Mouse (Mus musculus): ENCODE measurements around the gene Tsga13. TPM values are rescaled to one million over a fixed set of nuclear protein-coding genes. Genes with fewer than 3 reads are reported as not detected.

Gene Tsga13
- not detected for total RNA-seq (2018; cell fraction: chromatin; rRNA removed)
- not detected for total RNA-seq (2018; cell fraction: cytosol; rRNA removed)
- total RNA-seq (2018; cell fraction: nucleus; rRNA removed): not detected
- polyA plus RNA-seq (2018): not detected in 3 replicates

DNA sequence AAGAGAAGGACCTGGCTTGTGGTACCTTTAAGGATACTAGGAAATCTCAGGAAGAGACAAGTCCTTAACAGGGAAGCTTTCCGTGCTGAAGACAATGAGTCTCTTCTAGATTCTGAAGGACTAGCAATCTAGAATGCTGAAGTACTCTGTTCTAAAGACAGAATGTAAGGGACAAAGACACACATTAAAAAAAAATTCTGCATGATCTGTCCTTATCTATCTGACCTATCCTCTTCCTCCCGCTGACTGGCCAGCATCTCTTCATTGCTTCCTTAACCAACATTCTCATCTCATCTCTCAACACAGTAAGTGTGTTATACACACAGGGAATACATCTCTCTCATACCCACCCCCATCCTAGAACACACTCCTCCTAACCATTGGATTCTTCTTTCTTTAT, at the start of gene Tsga13:
Gene Tsga13 (minus strand): TSS at position 101 of the 400 bp plus-strand sequence.
- H3K27ac ChIP-seq: no peak within 1 kb of the TSS
- WGBS (ENCODE audit: missing documents): 83% methylated on average over 2 of the region's 2 CpGs
- no peaks in the 10 kb centered on the region for H3K79me2 ChIP-seq (ENCODE audit: inconsistent target)
- H3K4me3 ChIP-seq (ENCODE audit: inconsistent target): no peak within 1 kb of the TSS
- no peaks in the 10 kb centered on the region for H3K36me3 ChIP-seq (ENCODE audit: inconsistent target)

DNA sequence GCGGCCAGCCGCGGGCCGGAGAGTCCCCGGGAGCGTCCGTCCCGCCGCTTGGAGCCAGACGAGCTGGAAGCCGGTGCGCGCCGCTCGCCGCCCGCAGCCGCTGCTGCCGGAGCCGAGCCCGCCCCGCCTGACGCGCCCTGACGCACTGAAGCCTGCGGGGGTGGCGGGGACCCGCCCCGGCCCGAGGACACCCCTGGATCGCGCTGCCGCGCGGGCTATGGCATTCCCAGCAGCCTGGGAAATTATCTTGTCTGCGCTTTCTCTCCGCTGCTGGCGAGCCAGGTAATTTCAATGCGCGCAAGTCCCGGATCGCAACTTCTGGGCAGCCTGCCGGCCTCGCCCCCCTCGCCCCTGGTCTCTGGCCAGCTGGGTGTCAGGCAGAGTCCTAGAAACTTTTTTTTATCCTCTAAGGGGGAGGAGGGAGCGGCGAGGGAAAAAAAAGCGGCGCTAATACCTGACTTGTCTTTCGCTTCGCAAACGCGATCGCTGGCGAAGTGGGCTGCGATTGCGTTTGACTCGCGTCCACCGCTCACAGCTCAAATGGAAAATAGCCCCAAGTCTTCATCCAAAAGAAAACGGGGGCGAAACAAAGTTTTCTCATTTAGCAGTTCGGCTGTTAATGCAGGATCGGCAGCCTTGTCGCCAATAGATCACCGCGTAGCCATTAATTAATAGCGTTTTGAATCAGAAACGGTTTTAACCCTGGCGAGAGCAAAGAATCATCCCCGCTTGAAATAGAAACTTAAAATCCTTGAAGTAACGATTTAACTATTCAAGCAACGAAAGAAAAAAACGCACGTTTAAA, 43.6 kb upstream of the Tsga13 start, which contains the start of gene Klf14:
Gene Klf14 (minus strand): TSS at position 343 of the 805 bp plus-strand sequence.
- H3K27ac ChIP-seq: no peak within 1 kb of the TSS
- WGBS (ENCODE audit: missing documents): 1% methylated on average over 74 of the region's 75 CpGs
- no peaks in the 10 kb centered on the region for H3K79me2 ChIP-seq (ENCODE audit: inconsistent target)
- H3K36me3 ChIP-seq (ENCODE audit: inconsistent target): no peaks in the 10 kb centered on the region
- H3K4me3 ChIP-seq (ENCODE audit: inconsistent target): no peak within 1 kb of the TSS

DNA sequence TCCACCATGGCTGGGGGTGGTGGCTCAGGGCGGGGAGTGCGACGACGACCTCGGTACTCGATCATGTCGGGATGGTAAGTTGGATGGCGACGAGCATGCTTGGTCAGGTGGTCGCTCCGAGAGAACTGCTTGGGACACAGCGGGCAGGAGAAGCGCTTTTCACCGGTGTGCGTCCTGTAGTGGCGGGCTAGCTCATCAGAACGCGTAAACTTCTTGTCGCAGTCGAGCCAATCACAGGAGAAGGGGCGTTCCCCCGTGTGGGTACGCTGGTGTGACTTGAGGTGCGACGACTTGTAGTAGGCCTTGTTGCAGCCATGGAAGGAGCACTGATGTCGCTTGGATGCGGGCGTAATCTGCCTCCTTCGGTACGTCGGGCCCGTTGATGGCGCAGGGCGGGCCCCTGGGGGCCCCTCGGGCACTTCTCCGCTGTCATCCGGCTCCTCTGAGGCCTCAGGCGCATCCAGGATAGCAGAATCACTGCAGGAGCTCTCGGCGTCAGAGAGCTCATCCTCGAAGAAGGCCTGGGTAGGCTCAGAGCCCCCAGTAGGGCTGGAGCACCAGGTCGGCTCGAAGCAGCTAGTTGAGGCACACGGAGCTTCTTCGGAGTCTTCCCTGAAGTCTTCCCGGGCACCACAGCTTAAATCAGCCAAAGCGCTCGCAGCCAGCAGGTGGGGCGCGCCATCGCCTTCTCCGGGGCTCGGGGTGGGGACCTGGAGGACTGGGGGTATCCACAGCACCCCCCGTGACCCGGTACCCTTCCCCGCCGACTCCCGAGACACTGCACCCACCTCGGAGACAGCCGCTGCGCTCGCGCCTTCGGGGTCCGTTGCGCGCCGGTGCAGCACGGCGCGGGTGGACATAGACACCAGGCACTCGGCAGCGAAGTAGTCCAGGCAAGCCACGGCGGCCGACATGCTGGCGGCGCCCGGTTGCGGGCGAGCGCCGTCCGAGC, 42.7 kb upstream of the Tsga13 start:
- Histone ChIP-seq H3K36me3 (ENCODE audit: inconsistent target) (no peaks in the 10 kb centered on the region), H3K27ac (no peak overlapping the region), H3K79me2 (ENCODE audit: inconsistent target) (no peaks in the 10 kb centered on the region), H3K4me3 (ENCODE audit: inconsistent target) (no peak overlapping the region)
- WGBS (ENCODE audit: missing documents): 14% methylated on average over 79 of the region's 84 CpGs

DNA sequence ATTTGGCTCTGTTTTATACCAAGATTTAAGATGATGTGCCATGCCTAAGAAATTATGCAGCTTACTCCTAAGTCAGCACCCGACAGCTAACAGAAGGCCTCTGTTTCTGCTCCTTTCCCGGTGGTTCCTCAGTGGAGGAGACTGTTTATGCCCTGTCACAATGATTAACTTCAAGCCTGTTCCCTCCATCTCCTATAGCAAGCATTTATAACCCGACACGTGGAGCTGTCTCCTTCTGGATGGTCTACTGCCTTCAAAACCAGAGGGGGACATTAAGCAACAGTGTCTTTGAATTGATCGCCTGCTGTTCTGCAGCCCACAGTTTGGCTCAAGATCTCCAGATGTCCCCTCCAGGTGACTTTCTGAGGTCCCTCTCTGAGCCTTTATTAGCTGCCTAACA, 23.9 kb upstream of the Tsga13 start:
- no peak overlapping the region for H3K4me3 ChIP-seq (ENCODE audit: inconsistent target)
- 65% methylated on average over 5 of the region's 5 CpGs for WGBS (ENCODE audit: missing documents)
- H3K27ac ChIP-seq: no peak overlapping the region
- H3K79me2 ChIP-seq (ENCODE audit: inconsistent target): no peaks in the 10 kb centered on the region
- H3K36me3 ChIP-seq (ENCODE audit: inconsistent target): no peaks in the 10 kb centered on the region

DNA sequence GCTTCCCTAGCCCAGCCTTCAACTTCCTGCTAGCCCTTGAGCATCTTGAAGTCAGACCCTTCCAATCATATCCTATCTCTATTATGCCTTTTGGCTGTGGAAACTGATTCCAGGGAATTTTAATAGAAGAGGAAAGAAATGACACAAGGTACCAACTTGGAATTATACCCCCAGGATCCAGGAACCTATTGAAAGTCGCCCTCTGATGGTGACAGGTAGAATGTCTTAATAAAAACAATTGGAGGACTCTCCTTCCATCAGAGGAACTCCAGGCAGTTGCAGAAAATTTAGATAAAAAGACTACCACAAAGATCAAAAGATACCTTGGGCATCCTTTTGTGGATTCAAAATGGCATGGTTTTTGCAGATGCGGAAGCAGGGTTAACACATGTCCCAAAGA, 7.4 kb upstream of the Tsga13 start:
- Histone ChIP-seq H3K27ac (no peak overlapping the region), H3K79me2 (ENCODE audit: inconsistent target) (no peaks in the 10 kb centered on the region), H3K36me3 (ENCODE audit: inconsistent target) (no peaks in the 10 kb centered on the region), H3K4me3 (ENCODE audit: inconsistent target) (no peak overlapping the region)
- WGBS (ENCODE audit: missing documents): 55% methylated on average over 2 of the region's 2 CpGs

DNA sequence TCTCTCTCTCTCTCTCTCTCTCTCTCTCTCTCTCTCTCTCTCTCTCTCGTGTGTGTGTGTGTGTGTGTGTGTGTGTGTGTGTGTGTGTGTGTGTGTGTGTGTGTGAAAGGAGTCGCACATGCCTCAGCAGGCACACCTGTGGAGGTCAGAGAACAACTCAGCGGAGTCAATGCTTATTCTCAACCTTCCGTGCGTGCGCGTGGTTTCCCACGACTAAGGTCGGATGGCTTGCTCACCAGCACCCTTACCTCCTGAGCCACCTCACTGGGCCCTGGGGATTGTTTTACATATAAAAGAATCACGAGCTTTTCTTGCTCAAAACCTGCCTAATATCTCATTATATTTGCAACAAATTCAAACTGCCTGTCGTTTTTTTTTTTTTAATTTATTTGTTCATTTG, 6.5 kb upstream of the Tsga13 start:
- WGBS (ENCODE audit: missing documents): 85% methylated on average over 9 of the region's 11 CpGs
- Histone ChIP-seq H3K4me3 (ENCODE audit: inconsistent target) (no peak overlapping the region), H3K36me3 (ENCODE audit: inconsistent target) (no peaks in the 10 kb centered on the region), H3K79me2 (ENCODE audit: inconsistent target) (no peaks in the 10 kb centered on the region), H3K27ac (no peak overlapping the region)

DNA sequence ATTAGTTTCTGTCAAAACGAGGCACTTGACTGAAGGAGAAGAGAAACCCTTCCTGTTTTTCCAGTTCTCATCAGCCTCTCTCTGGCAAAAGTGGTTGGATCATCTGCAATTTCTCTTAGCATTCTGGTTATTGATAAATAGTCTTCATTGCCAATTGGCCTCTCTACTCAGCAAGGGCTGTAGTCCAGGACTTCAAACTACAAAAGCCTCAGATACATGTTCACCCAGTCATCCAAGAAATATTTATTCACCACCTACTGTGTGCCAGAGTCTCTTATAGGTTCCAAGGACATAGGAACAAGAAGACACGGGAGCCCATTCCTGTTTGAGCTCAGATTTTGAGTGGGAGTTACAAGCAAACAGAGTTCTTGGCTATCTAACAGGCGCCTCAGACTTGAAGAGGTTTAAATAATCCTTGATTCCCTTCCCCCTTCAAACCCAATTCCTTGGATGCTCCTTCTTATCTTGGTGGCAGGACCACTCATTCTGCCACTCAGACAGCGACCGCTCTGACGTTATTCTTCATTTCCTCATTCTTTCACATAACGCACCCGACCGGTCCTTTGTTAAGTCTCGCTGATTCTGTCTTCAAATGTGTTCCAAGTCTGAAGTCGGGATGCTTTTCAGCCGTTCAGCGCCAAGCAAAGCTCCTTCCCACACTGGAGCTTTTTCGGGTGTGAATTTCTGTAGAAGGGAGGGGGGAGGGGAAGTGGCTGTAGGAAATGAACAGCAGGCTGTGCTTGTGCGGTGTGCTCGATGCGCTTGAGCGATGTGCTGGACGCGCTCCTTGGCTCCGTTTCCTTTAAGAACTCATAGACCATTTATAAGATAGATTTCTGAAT, 5.7 kb upstream of the Tsga13 start:
- 39% methylated on average over 21 of the region's 21 CpGs for WGBS (ENCODE audit: missing documents)
- Histone ChIP-seq H3K79me2 (ENCODE audit: inconsistent target) (no peaks in the 10 kb centered on the region), H3K4me3 (ENCODE audit: inconsistent target) (no peak overlapping the region), H3K27ac (no peak overlapping the region), H3K36me3 (ENCODE audit: inconsistent target) (no peaks in the 10 kb centered on the region)

DNA sequence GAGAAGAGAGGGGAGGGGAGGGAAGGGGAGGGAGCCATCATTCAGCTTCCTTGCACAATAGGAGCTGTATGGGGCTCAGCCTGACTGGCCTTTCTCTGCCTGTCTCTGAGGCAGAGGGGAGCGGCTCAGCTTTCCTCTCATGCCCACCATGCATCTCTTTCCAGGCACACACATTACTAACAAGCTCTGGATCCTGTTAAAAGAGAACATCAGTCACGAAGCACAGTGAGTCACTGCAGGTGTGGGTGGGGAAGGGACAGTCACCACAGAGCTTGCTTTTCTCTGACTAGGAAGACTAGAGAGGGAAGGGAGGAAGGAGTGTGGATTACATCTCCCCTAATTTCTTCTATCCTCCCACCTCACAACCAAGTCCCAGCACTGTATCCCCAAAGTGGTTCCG, 7.4 kb downstream of the Tsga13 start:
- H3K79me2 ChIP-seq (ENCODE audit: inconsistent target): no peaks in the 10 kb centered on the region
- no peak overlapping the region for H3K4me3 ChIP-seq (ENCODE audit: inconsistent target)
- H3K36me3 ChIP-seq (ENCODE audit: inconsistent target): no peaks in the 10 kb centered on the region
- WGBS (ENCODE audit: missing documents): 88% methylated on average over 3 of the region's 3 CpGs
- no peak overlapping the region for H3K27ac ChIP-seq

DNA sequence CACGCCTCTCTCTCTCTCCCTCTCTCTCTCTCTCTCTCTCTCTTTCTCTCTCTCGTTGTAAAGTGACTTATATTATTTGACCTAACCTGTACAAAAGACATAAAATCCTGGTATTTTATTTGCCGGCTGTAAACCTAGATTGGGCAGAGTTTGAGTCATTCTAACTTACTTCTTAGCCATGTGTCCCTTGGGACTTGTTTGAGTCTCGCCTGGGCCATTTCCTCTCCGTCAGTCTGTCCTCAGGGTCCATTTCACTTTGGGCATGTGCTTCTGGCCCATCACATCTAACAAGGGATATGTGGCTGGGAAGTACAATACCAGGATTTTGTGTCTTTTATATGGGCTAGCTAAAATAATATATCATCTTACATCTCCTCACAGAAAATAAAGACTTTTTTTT, 10.5 kb downstream of the Tsga13 start:
- Histone ChIP-seq H3K27ac (no peak overlapping the region), H3K4me3 (ENCODE audit: inconsistent target) (no peak overlapping the region), H3K79me2 (ENCODE audit: inconsistent target) (no peaks in the 10 kb centered on the region), H3K36me3 (ENCODE audit: inconsistent target) (no peaks in the 10 kb centered on the region)
- WGBS (ENCODE audit: missing documents): 93% methylated on average over 5 of the region's 5 CpGs

DNA sequence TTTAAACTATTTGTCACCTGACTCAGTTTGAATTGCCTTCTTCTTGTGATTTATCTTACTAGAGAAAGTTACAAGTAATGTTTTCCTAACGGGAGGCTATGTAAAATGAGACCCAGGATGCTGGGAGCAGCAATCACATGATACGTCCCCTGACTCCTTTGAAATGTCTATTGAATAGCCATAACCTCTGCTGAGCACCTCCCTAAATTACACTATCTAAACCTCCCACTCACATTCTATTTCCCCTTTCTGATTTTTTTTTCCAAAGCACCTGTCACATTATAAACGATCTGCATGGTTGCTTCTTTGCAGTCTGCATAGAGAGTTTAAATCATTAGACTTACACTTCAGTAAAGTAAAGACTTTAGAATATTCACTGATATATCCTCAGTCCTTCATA, 11.3 kb downstream of the Tsga13 start:
- Histone ChIP-seq H3K79me2 (ENCODE audit: inconsistent target) (no peaks in the 10 kb centered on the region), H3K4me3 (ENCODE audit: inconsistent target) (no peak overlapping the region), H3K36me3 (ENCODE audit: inconsistent target) (no peaks in the 10 kb centered on the region), H3K27ac (no peak overlapping the region)
- WGBS (ENCODE audit: missing documents): 23% methylated on average over 3 of the region's 3 CpGs

DNA sequence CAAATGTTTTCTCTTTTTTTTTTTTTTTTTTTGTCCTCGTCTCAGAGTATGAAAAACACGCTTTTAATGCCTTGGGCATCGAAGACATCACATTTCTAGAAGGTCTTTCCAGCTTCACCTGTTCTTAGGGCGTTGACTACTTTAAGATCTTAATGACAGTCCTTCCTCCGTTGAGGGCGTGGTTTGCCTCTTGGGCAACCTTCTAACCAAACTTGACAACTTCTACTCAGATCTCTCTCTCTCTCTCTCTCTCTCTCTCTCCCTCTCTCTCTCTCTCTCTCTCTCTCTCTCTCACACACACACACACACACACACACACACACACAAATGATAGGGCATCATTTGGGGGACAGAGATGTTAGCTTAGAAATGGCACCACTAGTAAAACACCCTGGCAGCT, 17.9 kb downstream of the Tsga13 start:
- no peaks in the 10 kb centered on the region for H3K79me2 ChIP-seq (ENCODE audit: inconsistent target)
- no peak overlapping the region for H3K4me3 ChIP-seq (ENCODE audit: inconsistent target)
- H3K27ac ChIP-seq: no peak overlapping the region
- H3K36me3 ChIP-seq (ENCODE audit: inconsistent target): peaks cover 5% of the 10 kb centered on the region; the same call in 1 of the 2 replicates
- WGBS (ENCODE audit: missing documents): no CpG with 5 or more reads among the region's 6 CpGs

DNA sequence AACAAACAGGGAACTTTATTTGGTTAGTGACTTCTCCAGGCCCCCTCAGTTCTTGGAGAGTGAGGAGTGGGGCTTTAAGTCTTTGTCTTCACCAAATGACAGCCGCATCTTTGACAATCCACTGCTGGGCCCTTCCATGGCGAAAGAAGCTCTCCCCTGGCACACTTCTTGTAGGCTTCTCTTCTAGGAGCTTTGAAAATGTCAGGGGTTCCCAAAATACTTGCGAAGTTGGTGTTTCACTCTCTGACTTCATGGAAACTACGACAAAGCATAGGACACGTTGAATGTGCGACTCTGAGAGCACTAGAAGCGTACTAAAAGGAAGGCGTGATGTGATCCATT, 18.4 kb downstream of the Tsga13 start:
- Histone ChIP-seq H3K4me3 (ENCODE audit: inconsistent target) (no peak overlapping the region; the same call in 1 of the 2 replicates), H3K36me3 (ENCODE audit: inconsistent target) (peaks cover 5% of the 10 kb centered on the region; the same call in 1 of the 2 replicates), H3K79me2 (ENCODE audit: inconsistent target) (no peaks in the 10 kb centered on the region), H3K27ac (no peak overlapping the region)
- 42% methylated on average over 8 of the region's 8 CpGs for WGBS (ENCODE audit: missing documents)

DNA sequence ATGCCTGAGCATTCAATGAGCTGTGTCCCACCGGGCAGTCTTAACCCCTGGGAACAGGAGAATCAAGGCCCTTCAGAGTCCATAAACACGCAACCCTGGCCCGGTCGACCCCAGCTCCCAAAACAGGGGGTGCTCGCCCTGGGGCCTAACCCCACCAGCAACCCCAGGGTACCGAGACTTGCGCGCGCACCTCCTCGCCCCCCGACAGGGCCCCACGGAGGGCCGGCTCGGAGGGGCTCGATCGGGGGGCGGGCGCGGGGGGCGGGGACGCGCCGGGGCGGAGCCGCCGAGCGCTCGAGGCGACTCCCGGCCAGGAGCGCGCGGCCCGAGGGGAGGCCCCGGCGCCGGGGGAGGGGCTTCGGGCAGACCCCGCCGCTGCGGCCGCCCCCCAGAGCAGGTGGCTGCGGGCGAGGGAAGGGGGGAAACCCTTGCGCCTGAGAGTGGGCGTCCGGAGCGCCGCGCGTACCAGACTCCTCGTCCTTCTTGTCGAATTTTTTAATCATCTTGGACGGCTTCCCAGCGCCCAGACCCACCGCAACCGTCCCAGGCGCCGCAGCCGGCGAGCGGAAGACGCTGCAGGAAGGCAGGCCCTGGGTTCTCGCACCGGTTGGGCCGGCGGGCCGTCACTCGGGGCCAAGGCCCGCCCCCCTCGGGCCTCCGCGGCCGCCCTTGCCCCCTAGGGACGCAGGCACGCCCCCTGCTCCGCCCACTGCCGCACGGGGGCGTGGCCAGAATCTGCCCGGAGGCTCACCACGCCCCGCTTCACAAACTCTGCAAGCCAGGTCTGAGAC, 19.0 kb downstream of the Tsga13 start, which contains the start of gene Copg2:
Gene Copg2 (minus strand): TSS at position 600 of the 791 bp plus-strand sequence.
- no peak within 1 kb of the TSS for H3K27ac ChIP-seq
- under 1% methylated on average over 71 of the region's 83 CpGs for WGBS (ENCODE audit: missing documents)
- peak within 1 kb of the TSS; percentile 60 for H3K4me3 ChIP-seq (ENCODE audit: inconsistent target)
- H3K79me2 ChIP-seq (ENCODE audit: inconsistent target): no peaks in the 10 kb centered on the region
- H3K36me3 ChIP-seq (ENCODE audit: inconsistent target): peaks cover 6% of the 10 kb centered on the region; the same call in 1 of the 2 replicates

All from macrophage (primary cell).